9 mouse cellular contexts compared by ENCODE assay signal in genomic region chr9:121001681-121002540, GRCm38 (mm10).
DNase-seq lines count a peak whose midpoint lies in the region; ATAC-seq and TF ChIP-seq lines count a peak whose summit lies in the region.
"Had no signal": no experiment of that assay in that cellular context is flagged by ENCODE, and none has a peak within 500 bp of the region (broad histone marks: within the 10 kb centered on the region; RNA-seq: fewer than 3 reads in every experiment).

No protein-coding gene starts in this region.

- whole genome bisulfite sequencing in heart, embryonic 11.5 days (ENCODE audit: insufficient replicate concordance) = 65% methylated on average over 15 of the region's 15 CpGs
- WGBS in heart, embryonic 10.5 days = 66% methylated on average over 15 of the region's 15 CpGs
- 74% methylated on average over 15 of the region's 15 CpGs for WGBS in midbrain, postnatal 0 days
- 84% methylated on average over 15 of the region's 15 CpGs for WGBS in midbrain, embryonic 11.5 days
- WGBS in kidney, embryonic 16.5 days = 60% methylated on average over 15 of the region's 15 CpGs
- 63% methylated on average over 15 of the region's 15 CpGs for WGBS in stomach, embryonic 16.5 days

- ATAC-seq in heart, embryonic 11.5 days (replicated peaks; ENCODE audit: insufficient number of reproducible peaks, low FRiP score, low TSS enrichment) = no peak
- ATAC-seq in midbrain, postnatal 0 days (ENCODE audit: low FRiP score) = no peak
- ATAC-seq in midbrain, embryonic 11.5 days (ENCODE audit: low FRiP score) = no peak
- ATAC-seq in kidney, embryonic 16.5 days (ENCODE audit: low FRiP score, low TSS enrichment) = 0 out of 2 replicates have a peak, but pooled peaks have one; percentile 32
- peak; percentile 41; the same call in 1 of the 2 replicates for ATAC-seq in stomach, embryonic 16.5 days (ENCODE audit: insufficient read depth, low FRiP score)

- no peak for TF ChIP-seq CTCF in midbrain, postnatal 0 days (IDR thresholded peaks at IDR 0.05)

- H3K27ac ChIP-seq in heart, embryonic 11.5 days (ENCODE audit: low read depth, low read length) = peak overlapping the region; percentile 73
- no peak overlapping the region for H3K27ac ChIP-seq in heart, embryonic 10.5 days
- H3K27ac ChIP-seq in midbrain, postnatal 0 days (ENCODE audit: low read depth, low read length) = no peak overlapping the region
- no peak overlapping the region for H3K27ac ChIP-seq in midbrain, embryonic 11.5 days (ENCODE audit: low read depth, low read length)
- H3K27ac ChIP-seq in kidney, embryonic 16.5 days (ENCODE audit: low read length) = no peak overlapping the region
- H3K27ac ChIP-seq in stomach, embryonic 16.5 days (ENCODE audit: low read length) = peak overlapping the region; percentile 84; the same call in 1 of the 2 replicates
- H3K27ac ChIP-seq: hindbrain, embryonic 14.5 days had no signal

- no peak overlapping the region for H3K4me3 ChIP-seq in heart, embryonic 11.5 days (ENCODE audit: low read depth, low read length)
- H3K4me3 ChIP-seq in heart, embryonic 10.5 days = no peak overlapping the region
- H3K4me3 ChIP-seq in midbrain, postnatal 0 days (ENCODE audit: low read depth, low read length) = no peak overlapping the region
- no peak overlapping the region for H3K4me3 ChIP-seq in midbrain, embryonic 11.5 days (ENCODE audit: low read depth, low read length)
- no peak overlapping the region for H3K4me3 ChIP-seq in kidney, embryonic 16.5 days (ENCODE audit: low read length)
- no peak overlapping the region for H3K4me3 ChIP-seq in stomach, embryonic 16.5 days (replicated peaks; ENCODE audit: low read length)

- no peak overlapping the region for H3K9ac ChIP-seq in heart, embryonic 11.5 days (ENCODE audit: low read depth, low read length)
- H3K9ac ChIP-seq in midbrain, postnatal 0 days (replicated peaks; ENCODE audit: low read length, poor library complexity, severe bottlenecking) = no peak overlapping the region
- no peak overlapping the region for H3K9ac ChIP-seq in midbrain, embryonic 11.5 days (ENCODE audit: low read length)
- H3K9ac ChIP-seq in kidney, embryonic 16.5 days (replicated peaks; ENCODE audit: low read length) = no peak overlapping the region
- H3K9ac ChIP-seq in stomach, embryonic 16.5 days (ENCODE audit: low read length) = no peak overlapping the region
- H3K9ac ChIP-seq: hindbrain, embryonic 14.5 days had no signal

- DNase-seq in heart, embryonic 10.5 days (ENCODE audit: low spot score) = no peak
- peak; percentile 48 for DNase-seq in midbrain, postnatal 0 days (ENCODE audit: low spot score)
- DNase-seq in midbrain, embryonic 11.5 days (ENCODE audit: low spot score, missing footprints) = no peak
- DNase-seq in gastrocnemius, postnatal 36 days = no peak
- no peak for DNase-seq in urinary bladder, postnatal 25 days (ENCODE audit: low spot score)

- intact Hi-C loops in gastrocnemius, postnatal 36 days (cut with DNase I) = no loop called here

- H3K27me3 ChIP-seq in heart, embryonic 11.5 days (ENCODE audit: control insufficient read depth, insufficient read depth, low read length) = no peaks in the 10 kb centered on the region
- no peaks in the 10 kb centered on the region for H3K27me3 ChIP-seq in heart, embryonic 10.5 days (ENCODE audit: insufficient read depth, poor library complexity, severe bottlenecking)
- H3K27me3 ChIP-seq in midbrain, postnatal 0 days (ENCODE audit: insufficient read depth, low read length) = no peaks in the 10 kb centered on the region
- no peaks in the 10 kb centered on the region for H3K27me3 ChIP-seq in midbrain, embryonic 11.5 days (ENCODE audit: control insufficient read depth, insufficient read depth, low read length)
- no peaks in the 10 kb centered on the region for H3K27me3 ChIP-seq in kidney, embryonic 16.5 days (ENCODE audit: insufficient read depth, low read length)
- H3K27me3 ChIP-seq in stomach, embryonic 16.5 days (ENCODE audit: control insufficient read depth, insufficient read depth, low read length) = no peaks in the 10 kb centered on the region

- no peaks in the 10 kb centered on the region for H3K9me3 ChIP-seq in heart, embryonic 11.5 days (replicated peaks; ENCODE audit: control insufficient read depth, low read length)
- no peaks in the 10 kb centered on the region for H3K9me3 ChIP-seq in heart, embryonic 10.5 days
- no peaks in the 10 kb centered on the region for H3K9me3 ChIP-seq in midbrain, postnatal 0 days (ENCODE audit: low read length)
- H3K9me3 ChIP-seq in midbrain, embryonic 11.5 days (ENCODE audit: control insufficient read depth, low read length) = no peaks in the 10 kb centered on the region
- H3K9me3 ChIP-seq in kidney, embryonic 16.5 days (ENCODE audit: low read length) = no peaks in the 10 kb centered on the region
- no peaks in the 10 kb centered on the region for H3K9me3 ChIP-seq in stomach, embryonic 16.5 days (replicated peaks; ENCODE audit: control insufficient read depth, low read length)

- H3K36me3 ChIP-seq in heart, embryonic 11.5 days (ENCODE audit: control insufficient read depth, insufficient read depth, low read length) = no peaks in the 10 kb centered on the region
- no peaks in the 10 kb centered on the region for H3K36me3 ChIP-seq in heart, embryonic 10.5 days
- no peaks in the 10 kb centered on the region for H3K36me3 ChIP-seq in midbrain, postnatal 0 days (ENCODE audit: insufficient read depth, low read length)
- no peaks in the 10 kb centered on the region for H3K36me3 ChIP-seq in midbrain, embryonic 11.5 days (ENCODE audit: control insufficient read depth, insufficient read depth, low read length)
- no peaks in the 10 kb centered on the region for H3K36me3 ChIP-seq in kidney, embryonic 16.5 days (ENCODE audit: insufficient read depth, low read length)
- H3K36me3 ChIP-seq in stomach, embryonic 16.5 days (ENCODE audit: control insufficient read depth, insufficient read depth, low read length) = no peaks in the 10 kb centered on the region

- no peak overlapping the region for H3K4me2 ChIP-seq in heart, embryonic 11.5 days
- no peak overlapping the region for H3K4me2 ChIP-seq in midbrain, postnatal 0 days (ENCODE audit: low read depth, low read length, poor library complexity, severe bottlenecking)
- no peak overlapping the region for H3K4me2 ChIP-seq in midbrain, embryonic 11.5 days
- H3K4me2 ChIP-seq in kidney, embryonic 16.5 days (replicated peaks; ENCODE audit: low read depth, low read length) = no peak overlapping the region
- no peak overlapping the region for H3K4me2 ChIP-seq in stomach, embryonic 16.5 days (ENCODE audit: low read depth, low read length)
- H3K4me2 ChIP-seq: hindbrain, embryonic 14.5 days had no signal

- H3K4me1 ChIP-seq in heart, embryonic 11.5 days (ENCODE audit: control insufficient read depth, insufficient read depth, low read length) = 0 out of 2 replicates have a peak, but pooled peaks cover 6% of the 10 kb centered on the region
- peaks cover 12% of the 10 kb centered on the region for H3K4me1 ChIP-seq in heart, embryonic 10.5 days
- no peaks in the 10 kb centered on the region for H3K4me1 ChIP-seq in midbrain, postnatal 0 days (ENCODE audit: insufficient read depth, low read length)
- no peaks in the 10 kb centered on the region for H3K4me1 ChIP-seq in midbrain, embryonic 11.5 days (ENCODE audit: control insufficient read depth, insufficient read depth, low read length)
- peaks cover 14% of the 10 kb centered on the region for H3K4me1 ChIP-seq in kidney, embryonic 16.5 days (ENCODE audit: insufficient read depth, low read length)
- H3K4me1 ChIP-seq in stomach, embryonic 16.5 days (ENCODE audit: control insufficient read depth, insufficient read depth, low read length) = peaks cover 30% of the 10 kb centered on the region

Comparison
In these comparisons a context has a peak if more than half of its experiments do, and no peak if none do; other contexts are left out.
1. H3K27ac ChIP-seq: peak in heart, embryonic 11.5 days (single experiment) and stomach, embryonic 16.5 days (single experiment); none in heart, embryonic 10.5 days (single experiment), midbrain, postnatal 0 days (single experiment), midbrain, embryonic 11.5 days (single experiment) and kidney, embryonic 16.5 days (single experiment).
2. ATAC-seq: peak in kidney, embryonic 16.5 days (single experiment) and stomach, embryonic 16.5 days (single experiment); none in heart, embryonic 11.5 days (single experiment), midbrain, postnatal 0 days (single experiment) and midbrain, embryonic 11.5 days (single experiment).